Mouse (Mus musculus): ENCODE data around the gene Lrrc56. TPM values are rescaled to one million over a fixed set of nuclear protein-coding genes. Genes with fewer than 3 reads are reported as not detected.

Lrrc56 gene
- polyA plus RNA-seq, 1 experiment from 2014 or later = 8.0 TPM

DNA sequence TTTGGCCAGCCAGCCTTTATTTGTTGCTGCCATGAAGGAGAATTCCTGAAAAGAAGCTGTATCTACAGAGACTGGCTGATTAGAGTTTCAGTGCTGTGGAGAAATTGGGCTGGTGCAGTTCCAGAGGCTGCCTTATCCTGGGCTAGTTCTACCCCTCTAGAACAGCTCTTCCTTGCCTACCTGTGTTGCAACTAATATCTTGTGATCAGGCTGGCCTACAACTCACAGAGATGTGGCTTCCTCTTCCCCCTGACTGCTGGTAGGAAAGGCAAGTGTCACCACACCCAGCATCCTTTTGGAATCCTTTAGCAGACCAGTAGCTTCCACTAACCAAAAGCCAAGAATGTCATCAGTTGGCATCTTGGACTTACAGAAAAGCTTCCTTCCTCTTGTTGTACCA, 24.1 kb upstream of the Lrrc56 start:
- Histone ChIP-seq H3K4me1 (peaks cover 35% of the 10 kb centered on the region), H3K4me3 (no peak overlapping the region), H3K4me2 (no peak overlapping the region), H3K9ac (no peak overlapping the region), H3K9me3 (no peaks in the 10 kb centered on the region), H3K27ac (peak overlapping the region; percentile 86; the same call in 1 of the 2 replicates), H3K36me3 (peaks cover 12% of the 10 kb centered on the region), H3K27me3 (no peaks in the 10 kb centered on the region)
- ATAC-seq (ENCODE audit: insufficient number of reproducible peaks, low FRiP score, low TSS enrichment, low read depth) = no peak

DNA sequence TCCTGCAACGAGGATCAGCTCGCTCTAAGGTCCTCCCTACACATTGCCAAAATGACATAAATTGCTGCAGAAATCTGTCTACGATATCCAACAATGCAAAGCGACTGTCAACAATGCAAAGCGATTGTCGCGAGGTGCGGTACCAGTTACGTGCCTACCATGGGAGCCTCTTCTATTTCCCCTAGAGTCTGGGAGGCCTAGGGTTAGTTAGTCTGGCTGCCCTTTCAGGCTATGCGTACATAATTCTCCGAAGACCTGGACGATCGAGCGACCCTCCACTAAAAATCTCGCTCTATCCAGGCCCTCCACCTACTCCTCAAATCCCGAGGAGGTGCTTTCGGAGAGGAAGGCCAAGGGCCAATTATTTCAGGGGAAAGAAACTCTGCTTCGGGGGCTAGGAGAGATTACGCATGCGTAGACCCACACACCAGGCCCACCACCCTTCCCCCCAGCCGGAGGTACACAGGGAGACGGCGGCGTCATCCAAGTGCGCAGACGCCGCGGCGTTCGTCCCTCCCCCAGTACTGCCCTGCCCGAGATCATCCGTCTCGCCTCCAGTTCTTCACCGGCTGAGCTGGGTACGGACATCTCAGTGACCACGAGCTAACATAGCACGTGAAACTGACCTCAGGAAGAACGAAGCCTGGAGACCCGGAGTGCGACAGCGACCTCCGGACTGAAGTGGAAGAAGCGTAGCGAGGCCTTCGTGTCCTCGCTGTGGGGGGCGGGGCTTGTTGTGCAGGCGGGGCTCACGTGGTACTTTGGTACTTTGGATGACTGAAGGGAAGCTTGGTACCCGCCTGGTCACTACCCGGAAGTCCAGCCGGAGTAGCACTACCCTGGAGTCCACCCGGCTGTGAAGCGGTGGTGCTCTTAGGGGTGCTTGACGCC, 21.6 kb upstream of the Lrrc56 start, which contains the start of gene Rnh1:
TSS of gene Rnh1 (minus strand) at position 742 of the 891 bp plus-strand sequence.
- Histone ChIP-seq H3K27me3 (no peaks in the 10 kb centered on the region), H3K4me3 (peak within 1 kb of the TSS; percentile 61), H3K9me3 (no peaks in the 10 kb centered on the region), H3K36me3 (no peaks in the 10 kb centered on the region), H3K9ac (peak within 1 kb of the TSS; percentile 54), H3K27ac (peak within 1 kb of the TSS; percentile 94), H3K4me2 (peak within 1 kb of the TSS; percentile 69), H3K4me1 (peaks cover 31% of the 10 kb centered on the region)
- WGBS = 3% methylated on average over 55 of the region's 55 CpGs
- ATAC-seq (ENCODE audit: insufficient number of reproducible peaks, low FRiP score, low TSS enrichment, low read depth) = peak; percentile 95

DNA sequence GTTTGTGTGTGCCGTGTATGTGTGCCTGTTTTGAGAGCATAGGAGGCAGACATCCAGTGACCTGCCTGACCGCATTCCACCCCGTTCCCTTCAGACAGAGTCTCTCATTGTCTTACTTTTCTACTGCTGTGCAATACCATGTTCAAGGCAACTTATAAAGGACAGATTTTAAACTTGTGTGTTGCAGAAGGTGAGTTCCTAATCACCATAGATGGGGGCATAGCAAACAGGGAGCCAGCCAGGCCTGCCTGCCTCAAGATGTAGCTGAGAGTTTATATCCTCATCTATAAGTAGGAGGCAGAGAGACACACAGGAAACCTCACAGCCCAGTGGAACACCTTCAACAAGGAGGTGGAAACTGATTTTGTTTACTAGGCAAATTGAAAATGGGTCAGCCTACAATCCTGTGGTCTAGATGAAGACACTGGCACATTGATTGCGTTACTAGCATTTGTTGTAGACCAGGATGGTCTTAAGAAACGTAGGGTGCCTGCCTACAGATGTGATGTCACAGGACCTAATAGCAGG, 20.6 kb upstream of the Lrrc56 start:
- H3K4me1 ChIP-seq = peaks cover 23% of the 10 kb centered on the region
- H3K4me2 ChIP-seq = peak overlapping the region; percentile 69
- peak overlapping the region; percentile 61 for H3K4me3 ChIP-seq
- no peaks in the 10 kb centered on the region for H3K36me3 ChIP-seq
- no peaks in the 10 kb centered on the region for H3K27me3 ChIP-seq
- ATAC-seq (ENCODE audit: insufficient number of reproducible peaks, low FRiP score, low TSS enrichment, low read depth) = no peak
- no peaks in the 10 kb centered on the region for H3K9me3 ChIP-seq
- WGBS = 75% methylated on average over 5 of the region's 5 CpGs
- no peak overlapping the region for H3K9ac ChIP-seq
- peak overlapping the region; percentile 94 for H3K27ac ChIP-seq

DNA sequence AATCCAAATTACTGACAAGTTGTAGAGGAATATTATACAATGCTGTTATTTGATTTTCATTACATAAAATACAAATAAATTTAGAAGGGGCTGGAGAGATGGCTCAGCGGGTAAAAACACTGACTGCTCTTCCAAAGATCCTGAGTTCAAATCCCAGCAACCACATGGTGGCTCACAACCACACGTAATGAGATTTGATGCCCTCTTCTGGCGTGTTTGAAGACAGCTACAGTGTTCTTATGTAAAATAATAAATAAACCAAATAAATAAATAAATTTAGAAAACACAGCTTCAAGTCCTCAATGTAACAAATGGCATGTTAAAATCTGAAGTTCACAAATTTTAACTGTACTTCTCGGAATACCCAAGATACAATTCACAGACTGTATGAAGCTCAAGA, 18.9 kb upstream of the Lrrc56 start:
- peaks cover 14% of the 10 kb centered on the region for H3K4me1 ChIP-seq
- no peak overlapping the region for H3K9ac ChIP-seq
- no peaks in the 10 kb centered on the region for H3K9me3 ChIP-seq
- no peak for ATAC-seq (ENCODE audit: insufficient number of reproducible peaks, low FRiP score, low TSS enrichment, low read depth)
- no peak overlapping the region for H3K4me2 ChIP-seq
- no peaks in the 10 kb centered on the region for H3K36me3 ChIP-seq
- no peaks in the 10 kb centered on the region for H3K27me3 ChIP-seq
- H3K4me3 ChIP-seq = no peak overlapping the region
- 85% methylated on average over 4 of the region's 4 CpGs for WGBS
- H3K27ac ChIP-seq = no peak overlapping the region

DNA sequence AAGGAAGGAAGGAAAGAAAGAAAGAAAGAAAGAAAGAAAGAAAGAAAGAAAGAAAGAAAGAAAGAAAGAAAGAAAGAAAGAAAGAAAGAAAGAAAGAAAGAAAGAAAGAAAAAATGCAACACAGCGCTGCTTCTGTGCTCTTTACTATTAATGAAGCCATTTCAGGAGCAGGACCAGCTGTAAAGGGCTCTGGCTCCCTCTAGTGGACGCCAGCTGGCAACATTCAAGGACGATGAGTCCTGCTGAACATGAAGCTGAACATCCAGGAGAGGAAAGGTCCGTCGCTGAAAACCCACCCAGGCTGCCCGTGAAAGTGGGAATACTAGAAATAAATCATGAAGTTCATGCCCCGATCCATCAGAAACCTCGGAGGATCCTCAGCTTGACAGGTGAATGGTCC, 17.8 kb upstream of the Lrrc56 start:
- under 1% methylated on average over 8 of the region's 8 CpGs for WGBS
- Histone ChIP-seq H3K27me3 (no peaks in the 10 kb centered on the region), H3K4me2 (no peak overlapping the region)

DNA sequence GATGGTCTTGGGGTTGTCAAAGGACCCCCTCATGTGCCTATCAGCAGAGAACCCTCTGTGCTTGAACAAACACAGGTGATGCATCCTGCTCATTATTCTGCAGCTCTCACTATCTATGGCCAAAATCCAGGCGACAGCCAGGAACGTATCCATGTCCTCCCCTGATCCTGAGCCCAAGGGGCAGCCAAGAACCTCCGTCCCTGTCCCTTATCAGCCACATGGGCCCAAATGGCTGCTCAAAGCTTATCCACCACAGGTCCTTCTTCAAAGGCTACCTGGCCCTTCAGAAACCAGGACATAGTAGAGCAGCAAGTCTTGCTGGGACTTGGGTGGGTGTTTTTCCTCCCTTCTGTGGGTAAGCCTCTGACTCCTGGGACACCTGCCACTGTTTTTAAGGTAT, 5.8 kb upstream of the Lrrc56 start:
- H3K27ac ChIP-seq = no peak overlapping the region
- H3K4me3 ChIP-seq = no peak overlapping the region
- 73% methylated on average over 3 of the region's 3 CpGs for WGBS
- H3K4me2 ChIP-seq = no peak overlapping the region
- H3K9me3 ChIP-seq = no peaks in the 10 kb centered on the region
- peaks cover 36% of the 10 kb centered on the region for H3K36me3 ChIP-seq
- peaks cover 18% of the 10 kb centered on the region for H3K4me1 ChIP-seq
- no peak overlapping the region for H3K9ac ChIP-seq
- ATAC-seq (ENCODE audit: insufficient number of reproducible peaks, low FRiP score, low TSS enrichment, low read depth) = no peak
- H3K27me3 ChIP-seq = no peaks in the 10 kb centered on the region

More for the DNA sequence above, 17.8 kb upstream of the Lrrc56 start:
- H3K9ac ChIP-seq = no peak overlapping the region
- H3K36me3 ChIP-seq = no peaks in the 10 kb centered on the region
- H3K9me3 ChIP-seq = no peaks in the 10 kb centered on the region
- no peak overlapping the region for H3K27ac ChIP-seq
- no peak for ATAC-seq (ENCODE audit: insufficient number of reproducible peaks, low FRiP score, low TSS enrichment, low read depth)
- H3K4me3 ChIP-seq = no peak overlapping the region
- peaks cover 14% of the 10 kb centered on the region for H3K4me1 ChIP-seq

DNA sequence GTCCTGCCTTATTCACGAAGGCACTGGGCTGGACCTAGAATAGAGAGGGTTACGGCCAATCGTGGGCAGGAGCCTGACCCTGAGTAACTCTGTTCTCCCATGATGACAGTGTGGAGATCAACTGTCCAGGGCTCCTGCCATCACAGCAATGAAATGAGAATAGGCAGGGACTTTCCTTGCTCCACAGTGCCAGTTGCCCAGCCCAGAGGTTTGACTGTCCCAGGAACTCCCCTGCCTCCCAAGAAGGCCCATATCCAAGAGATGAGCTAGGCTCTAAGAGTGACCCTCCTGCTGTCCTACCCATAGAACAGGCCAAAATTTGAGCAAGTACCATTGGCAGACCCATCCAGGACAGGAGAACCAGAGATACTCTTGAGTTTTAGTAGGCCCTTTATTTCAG, 5.2 kb upstream of the Lrrc56 start:
- WGBS = 87% methylated on average over 3 of the region's 3 CpGs
- no peak for ATAC-seq (ENCODE audit: insufficient number of reproducible peaks, low FRiP score, low TSS enrichment, low read depth)
- Histone ChIP-seq H3K9ac (no peak overlapping the region), H3K27me3 (no peaks in the 10 kb centered on the region), H3K4me1 (peaks cover 19% of the 10 kb centered on the region), H3K9me3 (no peaks in the 10 kb centered on the region), H3K4me2 (no peak overlapping the region), H3K4me3 (no peak overlapping the region), H3K27ac (no peak overlapping the region), H3K36me3 (peaks cover 36% of the 10 kb centered on the region)

DNA sequence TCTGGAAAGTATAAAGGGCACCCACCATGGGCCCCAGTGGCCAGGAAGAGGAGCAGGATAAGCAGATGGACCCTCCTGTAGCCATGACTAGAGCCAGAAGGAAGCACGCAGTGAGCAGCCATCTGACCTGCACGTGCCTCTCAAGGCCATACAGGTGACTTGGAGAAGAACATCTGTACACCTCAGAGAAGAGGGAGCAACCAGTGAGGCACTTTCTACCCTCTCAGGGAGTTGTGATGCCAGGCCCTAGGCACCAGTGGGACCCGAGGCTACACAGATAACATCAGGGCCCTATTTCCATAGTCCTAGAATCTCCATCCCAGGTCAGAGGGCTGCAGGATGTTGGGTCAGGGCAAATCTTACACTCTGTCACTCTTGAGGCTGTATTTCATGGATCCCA, 3.7 kb upstream of the Lrrc56 start:
- WGBS = 91% methylated on average over 3 of the region's 3 CpGs
- H3K9me3 ChIP-seq = no peaks in the 10 kb centered on the region
- H3K27me3 ChIP-seq = no peaks in the 10 kb centered on the region
- H3K36me3 ChIP-seq = peaks cover 36% of the 10 kb centered on the region
- no peak for ATAC-seq (ENCODE audit: insufficient number of reproducible peaks, low FRiP score, low TSS enrichment, low read depth)
- H3K4me2 ChIP-seq = no peak overlapping the region
- no peak overlapping the region for H3K9ac ChIP-seq
- peaks cover 24% of the 10 kb centered on the region for H3K4me1 ChIP-seq
- no peak overlapping the region for H3K4me3 ChIP-seq
- no peak overlapping the region for H3K27ac ChIP-seq

DNA sequence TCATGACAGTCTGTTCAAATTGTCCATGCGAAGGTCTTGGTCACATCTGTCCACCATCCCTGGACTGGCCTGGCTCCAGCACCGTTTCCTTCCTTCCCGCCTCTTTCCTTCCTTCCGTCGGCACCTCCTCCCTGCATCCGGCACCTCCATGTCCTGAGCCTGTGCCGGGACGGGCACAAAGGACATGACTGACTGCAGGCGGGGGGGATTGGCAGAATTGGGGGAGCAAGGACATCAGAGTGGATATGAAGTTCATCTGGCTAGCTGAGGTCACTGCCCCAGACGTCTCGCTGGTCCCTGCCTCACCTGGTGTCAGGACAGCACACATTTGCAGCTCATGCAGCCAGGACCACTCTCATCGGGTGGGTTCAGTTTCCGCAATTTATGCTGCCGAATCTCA, 2.9 kb upstream of the Lrrc56 start:
- Histone ChIP-seq H3K4me1 (peaks cover 28% of the 10 kb centered on the region), H3K9me3 (no peaks in the 10 kb centered on the region), H3K36me3 (peaks cover 36% of the 10 kb centered on the region), H3K27ac (no peak overlapping the region), H3K4me3 (no peak overlapping the region), H3K9ac (no peak overlapping the region), H3K4me2 (peak overlapping the region; percentile 0; the same call in 1 of the 2 replicates), H3K27me3 (no peaks in the 10 kb centered on the region)
- ATAC-seq (ENCODE audit: insufficient number of reproducible peaks, low FRiP score, low TSS enrichment, low read depth) = no peak
- 86% methylated on average over 14 of the region's 14 CpGs for WGBS

DNA sequence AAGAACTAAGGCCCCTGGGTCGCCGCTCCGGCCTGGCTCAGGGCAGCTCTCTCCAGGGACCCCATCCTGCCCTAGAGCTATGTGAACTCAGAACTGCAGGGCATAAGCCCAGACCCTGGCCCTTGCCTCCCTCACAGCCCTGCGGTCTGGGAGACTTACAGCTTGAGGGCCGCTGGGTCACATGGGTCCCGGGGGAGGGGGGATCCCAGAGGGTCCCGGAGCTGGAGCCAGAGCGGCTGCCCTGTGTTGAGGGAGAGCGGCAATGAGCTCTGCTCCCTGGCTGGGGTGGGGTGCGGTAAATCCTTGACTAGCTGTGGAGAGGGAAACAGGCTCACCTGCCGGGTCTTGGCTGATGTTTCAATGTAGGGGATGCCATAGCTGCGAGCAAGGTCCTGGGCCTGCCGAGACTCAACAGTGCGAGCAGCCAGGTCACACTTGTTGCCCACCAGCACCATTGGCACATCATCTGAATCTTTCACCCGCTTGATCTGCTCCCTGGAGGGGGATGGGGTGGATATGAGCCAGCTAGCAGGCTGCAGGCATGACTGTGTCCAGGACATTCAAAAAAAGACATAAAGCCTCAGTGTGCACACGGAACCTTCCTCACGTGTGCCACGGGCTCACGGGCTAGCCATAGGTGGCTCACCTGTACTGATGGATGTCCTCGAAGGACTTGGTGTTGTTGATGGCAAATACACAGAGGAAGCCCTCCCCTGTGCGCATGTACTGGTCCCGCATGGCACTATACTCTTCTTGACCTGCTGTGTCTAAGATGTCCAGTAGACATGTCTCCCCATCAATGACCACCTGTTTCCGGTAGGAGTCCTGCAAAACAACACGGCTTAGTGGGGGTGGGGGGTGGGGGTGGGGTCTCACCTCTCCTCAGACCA, 1.9 kb upstream of the Lrrc56 start:
- no peaks in the 10 kb centered on the region for H3K9me3 ChIP-seq
- H3K4me3 ChIP-seq = peak overlapping the region; percentile 78
- peaks cover 36% of the 10 kb centered on the region for H3K36me3 ChIP-seq
- peaks cover 28% of the 10 kb centered on the region for H3K4me1 ChIP-seq
- no peak overlapping the region; the same call in 1 of the 2 replicates for H3K9ac ChIP-seq
- WGBS = 87% methylated on average over 24 of the region's 24 CpGs
- peak overlapping the region; percentile 93 for H3K4me2 ChIP-seq
- ATAC-seq (ENCODE audit: insufficient number of reproducible peaks, low FRiP score, low TSS enrichment, low read depth) = no peak
- no peak overlapping the region for H3K27ac ChIP-seq
- H3K27me3 ChIP-seq = no peaks in the 10 kb centered on the region

DNA sequence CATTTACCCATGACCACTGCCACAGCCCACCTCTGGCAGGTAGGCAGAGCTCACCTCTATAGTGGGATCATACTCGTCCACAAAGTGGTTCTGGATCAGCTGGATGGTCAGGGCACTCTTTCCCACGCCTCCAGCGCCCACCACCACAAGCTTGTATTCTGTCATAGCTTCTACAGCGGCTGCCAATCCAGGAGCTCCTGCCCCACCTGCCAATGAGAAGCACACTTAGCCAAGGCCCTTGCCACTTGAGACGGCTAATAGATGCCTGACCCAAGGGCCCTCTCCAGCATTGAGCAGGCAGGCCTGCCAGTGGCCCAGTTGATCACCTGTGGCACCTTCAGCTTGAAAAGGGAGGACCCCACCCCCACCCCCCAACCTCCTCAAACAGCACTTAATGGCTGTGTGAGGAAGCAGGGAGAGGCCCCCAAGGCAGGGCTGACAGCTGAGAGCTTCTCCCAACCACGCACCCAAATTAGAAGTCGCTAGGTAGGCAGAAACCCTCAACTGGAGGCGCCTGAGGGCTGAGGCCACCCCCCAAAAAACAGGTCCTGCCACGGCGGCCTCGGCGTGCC, 1.1 kb upstream of the Lrrc56 start:
- WGBS = 25% methylated on average over 12 of the region's 12 CpGs
- Histone ChIP-seq H3K27me3 (no peaks in the 10 kb centered on the region), H3K36me3 (peaks cover 39% of the 10 kb centered on the region), H3K9ac (peak overlapping the region; percentile 89), H3K4me3 (peak overlapping the region; percentile 78), H3K27ac (peak overlapping the region; percentile 91), H3K9me3 (no peaks in the 10 kb centered on the region), H3K4me1 (peaks cover 28% of the 10 kb centered on the region), H3K4me2 (peak overlapping the region; percentile 93)
- ATAC-seq (ENCODE audit: insufficient number of reproducible peaks, low FRiP score, low TSS enrichment, low read depth) = no peak
